Mouse (Mus musculus) cerebellum, adult 9-10 months (tissue): ENCODE measurements at regions not wholly inside any gene's neighbourhood (a gene's known extent, or its start where the extent isn't known, plus 50 kb on each side); places are given as distances from the start of the nearest gene placed in this dataset.

Source experiments
- DNase-seq: peaks from one replicate; pipeline ENCODE4 v3.0.0; 2022

GRCm38 (mm10) chr2:137705724-137706422 lies 550.5 kb upstream of the Btbd3 start:
- peak; percentile 15 for DNase-seq

- no peak for DNase-seq
Observed at GRCm38 (mm10) chr2:137704948-137705723, 551.2 kb upstream of the Btbd3 start.

GRCm38 (mm10) chr2:137704565-137704947 lies 551.8 kb upstream of the Btbd3 start:
- peak; percentile 20 for DNase-seq

- no peak for DNase-seq
Observed at GRCm38 (mm10) chr2:137704051-137704450, 552.3 kb upstream of the Btbd3 start.

- DNase-seq = no peak
Observed at GRCm38 (mm10) chr2:137695885-137696284, 560.5 kb upstream of the Btbd3 start.

- no peak for DNase-seq
Observed at GRCm38 (mm10) chr2:137694020-137694419, 562.3 kb upstream of the Btbd3 start.

GRCm38 (mm10) chr2:137687208-137687607 lies 569.2 kb upstream of the Btbd3 start:
- DNase-seq = no peak

- DNase-seq = no peak
Observed at GRCm38 (mm10) chr2:137686735-137687134, 569.6 kb upstream of the Btbd3 start.

- DNase-seq = no peak
Observed at GRCm38 (mm10) chr2:137681762-137682161, 565.3 kb upstream of the Jag1 start.

- no peak for DNase-seq
Observed at GRCm38 (mm10) chr2:137663171-137663570, 546.7 kb upstream of the Jag1 start.

- DNase-seq = no peak
Observed at GRCm38 (mm10) chr2:137662216-137662615, 545.8 kb upstream of the Jag1 start.

GRCm38 (mm10) chr2:137660449-137660848 lies 544.0 kb upstream of the Jag1 start:
- DNase-seq = no peak

GRCm38 (mm10) chr2:137654296-137654695 lies 537.9 kb upstream of the Jag1 start:
- no peak for DNase-seq

GRCm38 (mm10) chr2:137644160-137644559 lies 527.7 kb upstream of the Jag1 start:
- DNase-seq = no peak

GRCm38 (mm10) chr2:137643269-137644055 lies 527.0 kb upstream of the Jag1 start:
- no peak for DNase-seq

GRCm38 (mm10) chr2:137635019-137635621 lies 518.7 kb upstream of the Jag1 start:
- no peak for DNase-seq

- DNase-seq = no peak
Observed at GRCm38 (mm10) chr2:137616637-137617036, 500.2 kb upstream of the Jag1 start.

- no peak for DNase-seq
Observed at GRCm38 (mm10) chr2:137613791-137614190, 497.3 kb upstream of the Jag1 start.

GRCm38 (mm10) chr2:137608506-137608905 lies 492.1 kb upstream of the Jag1 start:
- no peak for DNase-seq

- DNase-seq = no peak
Observed at GRCm38 (mm10) chr2:137598136-137598535, 481.7 kb upstream of the Jag1 start.

- no peak for DNase-seq
Observed at GRCm38 (mm10) chr2:137594509-137594908, 478.1 kb upstream of the Jag1 start.

- no peak for DNase-seq
Observed at GRCm38 (mm10) chr2:137591551-137591950, 475.1 kb upstream of the Jag1 start.

- no peak for DNase-seq
Observed at GRCm38 (mm10) chr2:137581491-137581890, 465.0 kb upstream of the Jag1 start.
